Mouse (Mus musculus) adrenal gland (tissue): ENCODE data around the gene Dock7.

ENCODE experiments used
- intact Hi-C: fragments of 180-260 bp; cut with DNase I; formaldehyde crosslinking; loops from one replicate; pipeline ENCODE4 v1.15.1; 2025
- long read RNA-seq, 2 experiments: library from polyadenylated mRNA; unstranded; transcript quantifications; one replicate each; pipeline ENCODE4 v2.0.0; 2020; ENCODE audit warnings: borderline replicate concordance in 1 of 2; ENCODE audit not compliant: insufficient replicate concordance in 1 of 2

Dock7 gene
- long read RNA-seq, experiment 1, partial matches to known transcripts = 6 of 7 reads
- long read RNA-seq, experiment 1, other reads (novel, unspliced or antisense) = 0 of 7 reads
- long read RNA-seq, experiment 2, full-length matches to known transcripts = 3 of 9 reads
- long read RNA-seq, experiment 2, partial matches to known transcripts = 3 of 9 reads
- long read RNA-seq, experiment 2, other reads (novel, unspliced or antisense) = 3 of 9 reads

DNA sequence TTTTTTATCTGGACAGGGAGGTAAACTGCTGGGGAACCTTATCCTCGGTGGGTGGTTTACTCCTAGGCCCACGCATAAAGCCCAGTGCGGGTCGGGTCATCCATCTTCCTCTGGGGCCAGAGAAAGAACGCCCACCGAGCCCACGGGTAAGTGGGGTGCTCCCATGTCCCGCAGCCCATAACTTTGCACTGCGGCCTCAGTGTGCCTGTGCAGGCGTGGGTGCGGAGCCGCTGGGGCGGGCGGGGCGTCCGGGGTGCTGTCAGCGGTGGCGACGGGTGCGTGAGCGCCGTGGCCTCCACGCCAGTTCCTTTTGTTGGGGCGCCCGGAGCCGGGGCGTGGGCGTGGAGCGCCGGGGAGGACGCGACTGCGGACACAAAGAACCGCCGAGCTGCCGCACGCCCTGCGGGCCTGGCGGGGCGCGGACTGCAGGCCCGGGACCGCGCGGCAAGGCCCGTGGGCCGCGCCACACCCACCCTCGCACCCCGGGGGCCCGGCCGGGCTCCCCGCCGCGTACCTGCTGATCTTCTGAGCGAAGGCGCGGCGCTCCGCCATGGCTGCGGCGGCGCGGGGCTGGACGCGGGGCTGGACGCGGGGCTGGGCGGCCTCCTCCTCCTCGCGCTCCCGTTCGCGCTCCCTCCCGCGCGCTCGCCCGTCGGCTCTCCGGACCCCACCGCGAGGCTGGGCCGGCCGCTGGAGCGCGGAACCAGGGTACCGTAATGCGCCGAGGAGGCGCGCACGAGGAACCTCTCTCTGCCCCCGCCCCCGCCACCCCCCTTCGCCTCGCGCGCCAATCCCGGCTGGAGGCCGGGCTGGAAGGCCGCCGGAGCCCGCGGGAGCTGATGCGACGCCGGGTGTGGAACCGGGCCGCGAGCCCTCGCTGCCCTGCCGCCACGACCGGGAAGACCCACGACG lies at the start of gene Dock7:
TSS of gene Dock7 (minus strand) at position 705 of the 912 bp plus-strand sequence.
- intact Hi-C loops = loop anchor here (5.0 kb wide), 2 partner anchors 37 to 62 kb away; no protein-coding TSS in a partner anchor

DNA sequence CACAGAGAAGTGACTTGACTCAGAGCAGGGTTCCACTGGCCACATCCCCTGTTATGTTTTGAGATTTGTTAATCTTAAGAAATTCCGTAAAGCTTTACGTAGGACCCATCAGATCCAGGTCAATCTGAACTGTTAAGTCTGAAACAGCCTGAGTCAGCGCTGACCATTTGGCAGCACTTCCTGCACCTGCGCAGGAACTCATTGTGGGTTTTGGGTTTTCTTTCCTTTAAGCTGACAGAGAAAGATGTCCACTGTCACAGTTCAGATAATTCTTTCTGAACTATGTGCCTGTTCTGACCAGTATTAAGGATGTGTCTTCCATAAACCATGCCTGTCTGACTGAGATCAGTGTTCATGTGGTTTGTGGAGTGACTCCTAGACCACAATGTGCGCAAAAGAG lies 48.2 kb upstream of the Dock7 start:
- intact Hi-C loops = no loop called here

- intact Hi-C loops = no loop called here
These were observed 42.8 kb upstream of the Dock7 start for GRCm38 (mm10) chr4:99163547-99163946.

DNA sequence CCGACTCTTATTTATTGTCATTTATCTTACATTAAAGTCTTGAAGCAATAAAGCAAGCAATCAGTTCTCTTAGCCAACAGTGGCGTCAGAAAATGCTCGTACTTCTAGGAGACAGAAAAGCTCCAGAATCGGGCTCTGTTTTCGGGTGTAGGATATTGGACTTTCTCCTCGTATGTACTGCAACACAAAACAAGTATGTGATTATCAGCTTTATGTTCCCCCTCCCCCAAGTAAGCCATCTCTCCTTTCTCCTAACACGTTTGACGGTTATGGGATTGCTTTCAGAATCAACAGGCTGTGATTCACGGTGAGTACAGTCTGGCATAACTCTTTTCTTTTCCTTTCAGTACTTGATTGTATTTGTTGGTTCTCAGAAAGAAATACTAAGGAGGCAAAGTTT lies 42.3 kb upstream of the Dock7 start:
- intact Hi-C loops = no loop called here

GRCm38 (mm10) chr4:99161457-99161971 lies 40.8 kb upstream of the Dock7 start:
- intact Hi-C loops = no loop called here

GRCm38 (mm10) chr4:99160899-99161298 lies 40.2 kb upstream of the Dock7 start:
- intact Hi-C loops = no loop called here

DNA sequence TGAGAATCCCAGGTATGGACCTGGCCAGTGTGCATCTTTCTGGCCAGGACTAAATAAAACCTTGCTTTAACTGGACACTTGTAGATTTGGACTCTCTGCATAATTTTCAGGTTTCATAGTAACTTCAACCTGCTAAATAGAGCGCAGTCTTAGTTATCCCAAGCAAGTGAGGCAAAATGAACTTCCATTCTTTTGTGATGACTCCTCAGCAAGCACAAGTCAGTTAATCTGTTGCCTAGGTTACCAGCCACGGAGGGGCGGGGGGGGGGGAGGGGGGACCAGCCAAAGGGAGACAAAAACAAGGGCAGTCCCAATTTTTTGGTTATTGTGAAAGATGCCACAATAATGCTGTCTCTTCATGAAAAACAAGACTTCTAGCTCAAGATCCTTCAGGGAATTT lies 39.7 kb upstream of the Dock7 start:
- intact Hi-C loops = no loop called here

DNA sequence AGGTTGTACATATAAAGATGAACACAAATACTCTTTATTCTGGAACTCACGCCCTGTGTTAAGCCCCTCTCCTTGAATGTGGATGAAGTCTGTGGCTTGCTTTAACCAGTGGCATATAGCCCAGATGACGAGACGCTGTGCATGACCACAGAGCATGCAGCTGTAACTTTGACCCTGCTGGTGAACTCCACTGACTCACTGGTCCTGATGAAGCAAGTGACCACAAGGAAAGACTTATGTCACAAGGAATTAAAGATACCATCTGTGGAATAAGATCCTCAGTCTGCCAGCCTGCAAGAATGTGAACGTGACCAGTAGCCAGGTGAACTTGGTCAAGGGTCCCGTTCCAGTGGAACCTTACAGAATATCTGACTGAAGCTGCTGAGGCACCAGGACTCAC lies 37.8 kb upstream of the Dock7 start:
- intact Hi-C loops = loop anchor here (5.0 kb wide), 1 partner anchor 36 kb away; the partner anchor contains the start of gene Dock7

GRCm38 (mm10) chr4:99156641-99157307 lies 36.1 kb upstream of the Dock7 start:
- intact Hi-C loops = loop anchor here (5.0 kb wide), 1 partner anchor 34 kb away; the partner anchor contains the start of gene Dock7

DNA sequence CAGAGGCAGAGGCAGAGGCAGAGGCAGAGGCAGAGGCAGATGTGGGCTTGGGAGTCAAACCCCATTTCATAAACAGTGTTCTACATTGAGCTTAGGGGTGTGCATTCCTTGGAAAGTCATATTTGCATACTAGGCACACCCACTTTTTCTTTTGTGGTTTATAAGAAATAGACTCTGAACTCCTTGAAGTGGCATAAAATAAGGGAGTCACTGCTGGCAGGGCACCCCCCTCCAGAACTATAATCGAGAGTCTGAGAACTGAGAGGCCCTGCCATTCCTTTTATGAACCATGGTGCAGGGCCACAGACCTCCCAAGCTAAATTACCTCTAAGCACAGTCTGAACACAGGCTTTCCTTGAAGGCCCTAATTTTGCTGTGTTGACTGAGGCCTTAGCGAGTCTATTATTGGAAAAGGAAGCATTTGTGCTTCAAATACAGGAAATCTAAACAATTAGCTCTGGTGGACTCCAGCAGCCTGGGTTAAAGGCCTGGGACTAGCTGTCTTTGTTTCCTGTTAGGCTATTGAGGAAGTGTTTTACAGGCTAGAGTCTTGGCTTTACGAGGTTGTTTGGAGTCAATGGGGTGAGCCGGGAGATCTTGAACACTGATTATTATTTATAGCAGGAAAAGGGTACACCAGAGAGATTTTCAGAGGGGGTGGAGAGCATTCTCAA lies 31.3 kb upstream of the Dock7 start:
- intact Hi-C loops = no loop called here

DNA sequence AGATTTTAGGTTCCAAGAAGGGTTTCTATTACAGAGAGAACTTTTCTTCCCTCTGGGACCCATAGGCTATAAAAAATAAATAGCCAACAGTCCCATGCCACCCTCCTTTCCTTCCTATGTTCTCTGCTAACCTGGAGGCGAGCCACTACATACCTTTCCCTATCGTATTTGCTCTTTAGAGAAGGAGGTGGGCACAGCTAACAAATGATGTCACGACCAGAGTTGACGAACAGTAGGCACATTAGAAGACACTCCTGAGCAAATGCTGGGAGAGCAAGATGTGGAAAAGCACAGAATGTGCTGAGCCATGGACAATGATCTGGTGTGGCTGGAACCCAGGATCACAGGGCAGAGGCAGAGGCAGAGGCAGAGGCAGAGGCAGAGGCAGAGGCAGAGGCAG lies 30.7 kb upstream of the Dock7 start:
- intact Hi-C loops = no loop called here

DNA sequence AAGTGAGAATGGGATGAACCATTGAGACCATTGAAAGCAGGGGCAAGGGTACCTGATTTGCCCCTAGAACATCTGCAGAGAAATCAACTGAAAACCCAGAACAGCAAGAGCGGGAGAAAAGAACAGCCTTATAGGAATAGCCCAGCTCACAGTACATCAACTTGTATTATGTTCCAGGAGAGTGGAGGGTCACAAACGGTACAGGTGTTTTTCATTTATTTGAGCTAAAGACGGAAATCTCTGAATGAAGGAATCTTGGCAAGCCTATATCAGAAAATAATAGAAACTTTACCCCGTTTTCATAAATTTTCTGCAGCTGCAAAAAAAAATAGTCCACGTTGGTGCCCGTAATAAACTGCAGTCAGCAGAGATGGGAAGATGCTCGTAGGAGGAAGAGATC lies 22.6 kb upstream of the Dock7 start:
- intact Hi-C loops = no loop called here

DNA sequence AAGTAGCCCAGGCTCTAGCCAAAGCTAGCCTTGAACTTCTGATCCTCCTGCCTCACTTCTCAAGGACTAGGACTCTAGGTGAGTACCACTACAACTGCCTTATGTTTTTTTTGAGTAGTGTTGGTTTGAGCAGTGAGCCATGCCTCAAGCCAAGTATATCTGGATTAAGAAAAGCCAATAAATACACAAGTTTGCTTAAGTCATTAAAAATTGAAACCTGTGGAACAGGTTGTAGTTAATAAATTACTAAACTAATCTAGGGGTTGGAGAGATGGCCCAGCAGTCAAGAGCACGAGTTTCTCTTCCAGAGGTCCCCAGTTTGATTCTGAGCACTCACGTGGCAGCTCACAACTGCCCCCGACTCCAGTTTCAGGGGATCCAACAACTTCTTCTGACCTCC lies 20.9 kb upstream of the Dock7 start:
- intact Hi-C loops = no loop called here

GRCm38 (mm10) chr4:99141171-99141570 lies 20.5 kb upstream of the Dock7 start:
- intact Hi-C loops = no loop called here

DNA sequence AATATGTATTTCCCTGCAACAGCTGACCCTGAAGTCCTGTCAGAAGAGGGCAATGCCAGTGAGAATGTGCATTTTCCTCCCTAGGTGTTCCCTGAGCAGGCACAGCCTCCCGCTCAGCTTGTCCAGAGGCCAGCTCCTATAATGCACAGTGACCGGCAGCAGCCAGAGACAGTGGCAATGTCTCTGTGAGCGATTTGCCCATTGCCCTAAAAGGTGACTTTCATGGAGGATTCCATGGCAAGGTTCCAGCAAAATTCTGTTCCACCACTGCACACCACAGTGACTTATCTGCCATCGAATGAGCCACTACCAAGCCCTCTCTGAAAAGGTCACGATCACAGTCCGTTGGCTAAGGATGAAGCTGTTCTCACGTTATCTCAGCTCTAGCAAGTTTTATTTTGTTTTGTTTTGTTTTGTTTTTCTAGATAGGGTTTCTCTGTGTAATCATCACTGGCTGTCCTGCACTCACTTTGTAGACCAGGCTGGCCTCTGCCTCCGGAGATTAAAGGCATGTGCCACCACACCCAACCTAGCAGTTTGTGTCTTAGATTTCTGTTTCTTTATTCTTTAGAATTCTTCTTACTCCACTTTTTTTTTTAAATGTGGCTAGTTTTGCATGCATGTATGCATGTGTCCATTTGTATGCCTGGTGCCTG lies 17.4 kb upstream of the Dock7 start:
- intact Hi-C loops = no loop called here

DNA sequence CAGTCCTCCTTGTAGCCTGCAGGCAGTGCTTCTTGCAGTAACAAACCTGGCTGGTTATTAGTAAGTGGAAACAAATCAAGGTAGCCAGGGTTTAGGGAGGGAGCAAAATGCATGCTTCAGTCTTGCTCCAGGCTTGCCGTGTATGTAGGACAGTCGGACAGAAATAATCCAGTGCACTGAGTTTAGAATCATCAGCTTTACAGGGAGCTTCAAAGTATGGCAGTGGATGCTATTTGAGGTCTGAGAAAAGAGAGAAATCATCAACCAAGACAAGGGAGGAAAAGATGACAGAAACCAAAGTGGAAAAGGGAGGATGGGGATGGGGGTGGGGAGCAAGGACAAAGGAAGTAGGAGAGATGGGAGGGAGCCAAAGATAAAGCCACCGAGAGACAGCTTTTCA lies 13.8 kb upstream of the Dock7 start:
- intact Hi-C loops = no loop called here

GRCm38 (mm10) chr4:99133326-99133725 lies 12.6 kb upstream of the Dock7 start:
- intact Hi-C loops = no loop called here

DNA sequence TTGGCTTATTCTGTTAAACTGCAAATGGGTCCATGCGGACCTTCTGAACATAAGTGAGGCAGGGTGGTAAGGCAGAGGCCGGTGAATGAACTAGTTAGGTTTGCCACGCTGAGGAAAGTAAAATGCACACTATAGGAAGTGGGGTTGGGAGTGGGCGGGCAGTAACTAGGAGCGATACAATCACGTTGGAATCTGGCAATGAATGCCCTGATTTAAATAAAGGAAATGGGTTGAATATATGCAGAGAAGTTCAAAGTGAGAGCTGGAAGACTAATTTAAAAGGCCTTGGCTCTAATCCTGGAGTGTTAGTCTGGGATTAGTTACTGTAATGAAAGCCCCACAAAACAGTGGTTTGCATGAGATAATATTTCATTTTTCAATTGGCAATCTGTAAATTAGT lies 12.0 kb upstream of the Dock7 start:
- intact Hi-C loops = no loop called here

DNA sequence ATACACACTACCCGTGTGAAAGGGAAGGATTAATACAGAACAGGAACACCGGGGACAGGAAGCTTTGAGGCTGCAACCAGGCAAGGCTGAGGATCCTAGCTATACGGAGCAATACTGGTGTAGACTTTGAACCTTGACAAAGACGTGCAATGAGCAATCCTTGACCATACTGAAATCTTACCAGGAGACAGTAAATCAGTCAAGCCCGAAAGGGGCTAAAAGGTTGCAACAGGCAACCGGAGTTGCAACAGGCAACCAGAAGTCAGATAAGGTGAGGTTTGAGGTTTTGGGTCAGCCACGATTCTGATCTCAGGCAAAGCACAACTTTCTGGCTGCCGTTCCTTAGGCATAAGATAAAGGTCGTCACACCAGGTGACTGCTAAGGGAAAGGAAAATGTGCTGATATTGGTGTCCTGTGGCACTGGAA lies 10.5 kb upstream of the Dock7 start:
- intact Hi-C loops = no loop called here

GRCm38 (mm10) chr4:99123546-99123945 lies 2.8 kb upstream of the Dock7 start:
- intact Hi-C loops = loop anchor here (5.0 kb wide), 2 partner anchors 34 to 59 kb away; no protein-coding TSS in a partner anchor
